In the genomic region with DNA sequence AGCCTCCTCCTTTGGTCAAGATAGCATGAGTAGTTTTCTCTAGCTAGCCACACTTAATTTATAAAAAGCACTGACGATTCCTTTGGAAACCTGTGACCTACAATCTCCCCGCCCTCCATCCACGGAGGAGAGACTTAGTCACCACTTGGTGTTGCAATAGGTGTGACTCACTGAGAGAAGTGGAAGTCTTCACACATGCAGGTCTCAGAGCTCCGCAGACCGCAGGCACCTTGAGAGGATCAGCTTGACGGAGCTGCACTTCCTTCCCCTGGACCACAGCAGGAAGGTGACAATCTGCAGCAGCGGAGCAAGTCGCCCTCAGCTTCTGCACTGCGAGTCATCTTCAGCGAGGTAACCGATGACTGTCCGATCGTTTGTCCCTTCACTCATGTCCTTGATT, we compare ENCODE assay signal across 9 mouse cellular contexts. TPM values are rescaled to one million over a fixed set of nuclear protein-coding genes. Genes with fewer than 3 reads are reported as not detected.
A peak's percentile ranks its signal among the peaks of the same experiment; 100 is the strongest.
DNase-seq lines count a peak whose midpoint lies in the region; ATAC-seq lines count a peak whose summit lies in the region.
"Had no signal": no experiment of that assay in that cellular context is flagged by ENCODE, and none has a peak within 500 bp of the region (broad histone marks: within the 10 kb centered on the region; RNA-seq: fewer than 3 reads in every experiment).

Dhrs9 (plus strand) TSS at position 165 of the 400 bp plus-strand sequence.

- peak within 1 kb of the TSS; percentile 27; the same call in 1 of the 2 replicates for H3K9ac ChIP-seq in stomach, embryonic 16.5 days (ENCODE audit: low read length)

- no peaks in the 10 kb centered on the region for H3K27me3 ChIP-seq in stomach, embryonic 16.5 days (ENCODE audit: control insufficient read depth, insufficient read depth, low read length)

- intact Hi-C loops in left cerebral cortex, postnatal 10 days (cut with DNase I): no loop called here
- intact Hi-C loops in heart, postnatal 36 days (cut with DNase I): no loop called here
- intact Hi-C loops in gastrocnemius, postnatal 14 days (cut with DNase I; ENCODE audit: low total_unique reads): no loop called here

- H3K36me3 ChIP-seq in stomach, embryonic 16.5 days (ENCODE audit: control insufficient read depth, insufficient read depth, low read length): no peaks in the 10 kb centered on the region

- 0 out of 2 replicates have a peak within 1 kb of the TSS, but pooled peaks have one; percentile 27 for H3K4me2 ChIP-seq in stomach, embryonic 16.5 days (ENCODE audit: low read depth, low read length)

- H3K27ac ChIP-seq in stomach, embryonic 16.5 days (ENCODE audit: low read length): peak within 1 kb of the TSS; percentile 92

- peak within 1 kb of the TSS; percentile 8; the same call in 1 of the 2 replicates for H3K4me3 ChIP-seq in stomach, embryonic 16.5 days (replicated peaks; ENCODE audit: low read length)

- DNase-seq in thymus, postnatal 4 days: peak; percentile 13
- DNase-seq in thymus, postnatal 10 days (ENCODE audit: low spot score in 2 of 2): no peak
- peak; percentile 68 for DNase-seq in c-Kit-positive CD71-negative TER-119-negative erythroid progenitor cells, embryonic 14.5 days (ENCODE audit: low read depth)
- peak; percentile 78 for DNase-seq in lung, postnatal 25 days (ENCODE audit: low spot score)
- DNase-seq in left cerebral cortex, postnatal 10 days (ENCODE audit: extremely low spot score in 1 of 2, low spot score in 2 of 2): no peak
- no peak for DNase-seq in heart, postnatal 36 days
- DNase-seq in gastrocnemius, postnatal 14 days: no peak

- peak; percentile 90; the same call in 1 of the 2 replicates for ATAC-seq in stomach, embryonic 16.5 days (ENCODE audit: insufficient read depth, low FRiP score)

- 34% methylated on average over 13 of the region's 13 CpGs for WGBS in stomach, embryonic 16.5 days

- peaks cover 2% of the 10 kb centered on the region; the same call in 1 of the 2 replicates for H3K4me1 ChIP-seq in stomach, embryonic 16.5 days (ENCODE audit: control insufficient read depth, insufficient read depth, low read length)

- H3K9me3 ChIP-seq in stomach, embryonic 16.5 days (replicated peaks; ENCODE audit: control insufficient read depth, low read length): no peaks in the 10 kb centered on the region

RNA-seq across cellular contexts. Expression of gene Dhrs9, which starts in this region (rescaled TPM):
- polyA plus RNA-seq in stomach, embryonic 16.5 days (2015; fragmentation: Nextera tagmentation; extraction: Ambion mirVana): 2.0 and 2.7 TPM in 2 replicates
- total RNA-seq in left cerebral cortex, postnatal 10 days (2021): not detected
- total RNA-seq in heart, postnatal 36 days (2021): under 1 TPM; 0.11 to 0.19 TPM
- total RNA-seq in gastrocnemius, postnatal 14 days (2021): not detected
- total RNA-seq: gastrocnemius, adult 8-10 months had no signal

Comparison
In these comparisons a context has a peak if more than half of its experiments do, and no peak if none do; other contexts are left out.
1. DNase-seq: peak in thymus, postnatal 4 days (single experiment), c-Kit-positive CD71-negative TER-119-negative erythroid progenitor cells, embryonic 14.5 days (single experiment) and lung, postnatal 25 days (single experiment); none in thymus, postnatal 10 days (0 of 2), left cerebral cortex, postnatal 10 days (0 of 2), heart, postnatal 36 days (0 of 2) and gastrocnemius, postnatal 14 days (single experiment).